Mouse (Mus musculus): ENCODE results near the gene Fbxo47.
"Not testable (repeated sequence)": the region's sequence is repeated elsewhere in the genome, so short reads cannot be mapped to it uniquely, and the experiment has no call there.

- not testable (repeated sequence) for TF ChIP-seq CTCF (IDR thresholded peaks at IDR 0.05; ENCODE audit: borderline replicate concordance, insufficient read depth, low read depth, low read length); POLR2A (IDR thresholded peaks at IDR 0.05; ENCODE audit: borderline replicate concordance, insufficient read depth, low read length)
These were observed 46.9 kb downstream of the Fbxo47 start for GRCm38 (mm10) chr11:97837051-97837450.
